Mouse (Mus musculus) adrenal gland, adult (tissue): ENCODE data around the gene Gm8797.
A peak's percentile ranks its signal among the peaks of the same experiment; 100 is the strongest.
"Not testable (repeated sequence)": the region's sequence is repeated elsewhere in the genome, so short reads cannot be mapped to it uniquely, and the experiment has no call there.

Experiments used
- DNase-seq, 2 experiments: peaks; one replicate each; pipeline ENCODE4 v3.0.0; 2022 to 2023; ENCODE audit warnings: low spot score in 1 of 2; ENCODE audit not compliant: inconsistent age in 2 of 2

Gm8797 gene

DNA sequence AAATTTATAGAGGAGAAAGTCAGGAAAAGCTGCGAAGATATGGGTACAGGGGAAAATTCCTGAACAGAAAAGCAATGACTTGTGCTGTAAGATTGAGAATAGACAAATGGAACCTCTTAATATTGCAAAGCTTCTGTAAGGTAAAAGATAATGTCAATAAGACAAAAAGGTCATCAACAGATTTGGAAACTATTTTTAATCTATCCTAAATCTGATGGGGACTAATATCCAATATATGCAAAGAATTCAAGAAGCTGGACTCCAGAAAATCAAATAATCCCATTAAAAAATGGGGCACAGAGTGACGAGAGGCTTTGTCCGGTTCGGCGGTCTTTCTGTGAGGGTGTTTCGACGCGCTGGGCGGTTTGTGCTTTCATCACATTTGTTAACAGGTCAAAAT lies at the start of gene Gm8797:
TSS of gene Gm8797 (plus strand) at position 301 of the 400 bp plus-strand sequence.
- DNase-seq = not testable (repeated sequence)

DNA sequence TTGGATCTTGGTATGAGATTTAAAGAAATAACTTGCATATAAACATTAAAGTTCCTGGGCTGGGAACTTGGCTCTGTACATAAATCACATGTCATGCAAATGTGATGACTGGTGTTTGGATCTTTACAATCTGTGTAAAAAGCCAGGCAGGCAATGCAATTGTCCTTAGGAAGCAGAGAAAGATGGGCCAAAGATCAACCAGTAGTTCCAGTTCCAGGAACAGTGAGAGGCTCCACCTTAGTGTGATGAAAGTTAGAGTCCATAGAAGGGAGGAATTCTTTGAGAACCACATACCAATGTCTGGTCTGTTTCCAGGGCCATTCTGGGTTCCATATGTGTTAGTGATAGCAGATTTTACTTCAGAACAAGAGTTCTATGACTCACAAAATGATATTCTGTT lies 36.1 kb upstream of the Gm8797 start:
- DNase-seq = no peak

DNA sequence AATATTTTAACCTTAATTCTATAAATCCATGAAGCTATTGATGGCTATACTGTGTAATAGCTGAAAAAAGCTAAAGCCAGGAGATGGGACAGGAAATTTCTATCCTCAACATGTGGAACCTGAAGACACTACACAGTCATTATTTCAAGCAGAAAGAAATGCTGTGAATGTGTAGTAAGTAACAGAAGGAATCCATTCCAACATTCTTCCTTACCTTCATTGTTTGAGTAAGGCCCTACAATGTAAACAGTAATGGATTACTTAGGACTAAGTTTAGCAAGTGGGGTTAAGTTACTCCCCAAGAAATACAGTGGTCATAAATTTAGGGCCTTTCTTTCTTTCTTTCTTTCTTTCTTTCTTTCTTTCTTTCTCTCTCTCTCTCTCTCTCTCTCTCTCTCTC lies 17.7 kb upstream of the Gm8797 start:
- DNase-seq = no peak

DNA sequence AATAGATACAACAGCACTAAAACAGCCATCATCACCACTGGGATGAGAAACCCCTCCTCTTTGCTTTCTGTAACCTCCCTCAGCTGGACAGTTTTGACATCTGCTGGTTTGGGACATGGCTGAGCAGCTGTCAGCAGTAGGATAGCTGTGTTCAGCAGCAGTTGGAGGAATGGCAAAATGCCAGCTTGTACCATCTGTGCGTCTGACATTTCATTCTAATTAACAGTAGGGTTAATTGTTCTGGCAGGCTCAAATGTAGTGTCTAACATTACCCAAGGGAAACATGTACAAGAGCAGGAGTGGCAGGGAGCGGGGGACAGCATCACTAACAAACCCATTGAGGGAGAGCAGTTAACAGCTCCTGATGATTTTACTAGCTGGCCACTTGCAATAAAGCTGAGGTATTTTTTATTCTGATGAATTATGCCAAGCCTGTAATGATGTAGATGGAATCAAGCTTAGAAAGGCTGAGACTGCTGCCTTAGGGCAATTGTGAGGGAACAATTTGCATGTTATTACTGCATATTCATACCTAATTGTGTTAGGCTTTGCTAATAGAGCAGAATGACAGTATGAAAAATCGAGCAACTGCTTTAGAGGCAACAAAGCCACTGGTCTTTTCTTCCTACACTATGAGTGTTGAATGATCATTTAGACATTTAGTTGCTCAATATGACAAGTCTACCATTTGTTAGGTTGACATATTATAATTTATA lies 4.3 kb downstream of the Gm8797 start:
- peak; percentile 3 to 21 for DNase-seq

DNA sequence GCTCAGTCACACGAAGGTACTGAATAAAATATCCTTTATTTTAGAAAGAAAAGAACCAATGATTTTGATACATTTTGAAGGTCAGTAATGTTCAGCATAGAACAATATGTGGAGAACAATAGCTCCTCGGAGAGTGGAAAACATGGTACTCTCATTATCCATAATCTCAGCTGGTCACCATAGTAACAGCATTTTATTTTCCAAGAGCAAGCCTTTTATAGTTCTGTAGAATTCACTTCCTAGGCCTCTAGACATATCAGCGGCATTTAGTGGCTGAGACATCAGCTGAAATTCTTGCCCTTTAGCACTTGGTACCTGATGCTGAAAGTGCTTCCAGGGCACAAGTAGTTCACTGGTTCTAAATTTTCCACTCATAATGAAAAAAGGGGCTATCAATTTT lies 15.7 kb downstream of the Gm8797 start:
- DNase-seq = no peak

DNA sequence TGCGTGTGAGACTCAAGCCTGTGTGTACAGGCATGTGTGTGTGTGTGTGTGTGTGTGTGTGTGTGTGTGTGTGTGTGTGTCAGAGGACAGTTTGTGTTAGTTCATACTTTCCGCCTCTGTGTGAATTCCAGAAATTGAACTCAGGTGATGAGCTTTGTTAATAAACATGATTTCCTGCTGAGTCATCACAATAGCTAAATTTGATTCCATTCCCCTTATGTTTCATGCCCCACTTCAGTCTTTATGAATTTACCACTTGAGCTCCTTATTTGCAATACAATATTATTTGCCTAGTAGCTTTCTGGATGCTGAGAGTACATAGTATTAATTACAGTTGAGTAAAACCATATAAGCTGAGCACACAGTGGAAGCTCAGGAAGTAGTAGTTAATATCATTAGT lies 26.3 kb downstream of the Gm8797 start:
- DNase-seq = no peak
